Mouse (Mus musculus): ENCODE data around the gene Tent5c.

Tent5c gene

GRCm38 (mm10) chr3:100489133-100490009, at the start of gene Tent5c:
Tent5c (minus strand) TSS chr3:100489324.
- DNase-seq (ENCODE audit: low spot score): peak; percentile 96

- no peak for DNase-seq (ENCODE audit: low spot score)
Observed at GRCm38 (mm10) chr3:100536686-100537085, 47.6 kb upstream of the Tent5c start.

GRCm38 (mm10) chr3:100535902-100536301, 46.8 kb upstream of the Tent5c start:
- no peak for DNase-seq (ENCODE audit: low spot score)

- no peak for DNase-seq (ENCODE audit: low spot score)
Observed at GRCm38 (mm10) chr3:100535298-100535697, 46.2 kb upstream of the Tent5c start.

- DNase-seq (ENCODE audit: low spot score): no peak
Observed at GRCm38 (mm10) chr3:100534394-100534793, 45.3 kb upstream of the Tent5c start.

GRCm38 (mm10) chr3:100533429-100533828, 44.3 kb upstream of the Tent5c start:
- DNase-seq (ENCODE audit: low spot score): no peak

GRCm38 (mm10) chr3:100530919-100531318, 41.8 kb upstream of the Tent5c start:
- DNase-seq (ENCODE audit: low spot score): no peak

GRCm38 (mm10) chr3:100530244-100530788, 41.2 kb upstream of the Tent5c start:
- DNase-seq (ENCODE audit: low spot score): no peak

- DNase-seq (ENCODE audit: low spot score): no peak
Observed at GRCm38 (mm10) chr3:100522671-100523070, 33.5 kb upstream of the Tent5c start.

- DNase-seq (ENCODE audit: low spot score): no peak
Observed at GRCm38 (mm10) chr3:100521626-100522025, 32.5 kb upstream of the Tent5c start.

GRCm38 (mm10) chr3:100515754-100516141, 26.6 kb upstream of the Tent5c start:
- DNase-seq (ENCODE audit: low spot score): no peak

- no peak for DNase-seq (ENCODE audit: low spot score)
Observed at GRCm38 (mm10) chr3:100515093-100515753, 26.1 kb upstream of the Tent5c start.

GRCm38 (mm10) chr3:100507174-100507573, 18.1 kb upstream of the Tent5c start:
- DNase-seq (ENCODE audit: low spot score): no peak

GRCm38 (mm10) chr3:100506715-100507114, 17.6 kb upstream of the Tent5c start:
- DNase-seq (ENCODE audit: low spot score): no peak

- no peak for DNase-seq (ENCODE audit: low spot score)
Observed at GRCm38 (mm10) chr3:100503882-100504281, 14.8 kb upstream of the Tent5c start.

GRCm38 (mm10) chr3:100502516-100502915, 13.4 kb upstream of the Tent5c start:
- no peak for DNase-seq (ENCODE audit: low spot score)

- no peak for DNase-seq (ENCODE audit: low spot score)
Observed at GRCm38 (mm10) chr3:100501899-100502298, 12.8 kb upstream of the Tent5c start.

- no peak for DNase-seq (ENCODE audit: low spot score)
Observed at GRCm38 (mm10) chr3:100496081-100496480, 7.0 kb upstream of the Tent5c start.

- DNase-seq (ENCODE audit: low spot score): no peak
Observed at GRCm38 (mm10) chr3:100495456-100495855, 6.3 kb upstream of the Tent5c start.

- no peak for DNase-seq (ENCODE audit: low spot score)
Observed at GRCm38 (mm10) chr3:100494912-100495311, 5.8 kb upstream of the Tent5c start.

- no peak for DNase-seq (ENCODE audit: low spot score)
Observed at GRCm38 (mm10) chr3:100490010-100490300, 831 bp upstream of the Tent5c start.

GRCm38 (mm10) chr3:100488251-100489132, 632 bp downstream of the Tent5c start:
- DNase-seq (ENCODE audit: low spot score): peak; percentile 59
